Mouse (Mus musculus) lung, embryonic 16.5 days (tissue): ENCODE measurements around the gene Galns. TPM values are rescaled to one million over a fixed set of nuclear protein-coding genes. Genes with fewer than 3 reads are reported as not detected.

Experiments
- ATAC-seq: fragments of 200-750 bp; cut with Nextera tagmentation; 2 replicates; pipeline ENCODE4 v1.8.0; 2017; ENCODE audit warnings: low read depth, mild to moderate bottlenecking, moderate library complexity
- H3K27ac ChIP-seq: fragments of 300-500 bp; sonication (generic); 2 replicates; pipeline ENCODE4 v1.5.1; 2014; ENCODE audit warnings: mild to moderate bottlenecking, control low read depth, low read length
- H3K27me3 ChIP-seq: fragments of 300-500 bp; sonication (generic); 2 replicates; pipeline ENCODE4 v1.6.1; 2014; ENCODE audit warnings: low read depth, low read length, mixed read lengths; ENCODE audit not compliant: control insufficient read depth, insufficient read depth
- H3K36me3 ChIP-seq: fragments of 300-500 bp; sonication (generic); 2 replicates; pipeline ENCODE4 v1.6.1; 2014; ENCODE audit warnings: low read length; ENCODE audit not compliant: control insufficient read depth, insufficient read depth
- H3K4me1 ChIP-seq: fragments of 300-500 bp; sonication (generic); replicated peaks from 2 replicates; pipeline ENCODE4 v1.6.1; 2014; ENCODE audit warnings: low read length, mixed read lengths; ENCODE audit not compliant: control insufficient read depth, insufficient read depth
- H3K4me2 ChIP-seq: fragments of 300-500 bp; sonication (generic); 2 replicates; pipeline ENCODE4 v1.6.1; 2014; ENCODE audit warnings: low read depth, low read length, control low read depth
- H3K4me3 ChIP-seq: fragments of 300-500 bp; sonication (generic); 2 replicates; pipeline ENCODE4 v1.5.1; 2014; ENCODE audit warnings: mild to moderate bottlenecking, low read length, control low read depth
- H3K9ac ChIP-seq: fragments of 300-500 bp; sonication (generic); 2 replicates; pipeline ENCODE4 v1.6.1; 2014; ENCODE audit warnings: low read length, control low read depth
- H3K9me3 ChIP-seq: fragments of 300-500 bp; sonication (generic); 2 replicates; pipeline ENCODE4 v1.6.1; 2016; ENCODE audit warnings: low read length; ENCODE audit not compliant: control insufficient read depth
- WGBS: fragments of 180-500 bp; shearing (Covaris S2); extraction: QIAGEN DNeasy Blood & Tissue Kit; methylation state at CpG from one replicate; pipeline ENCODE4 v1.1.7; 2014; 5-methylcytosine and 5-hydroxymethylcytosine counted together
- polyA plus RNA-seq: library from polyadenylated mRNA; unstranded; fragments of >200 nt; fragmentation: Nextera tagmentation; extraction: Ambion mirVana; gene quantifications from 2 replicates; pipeline ENCODE4 v1.2.1, GENCODE M21; 2015

Gene Galns
- polyA plus RNA-seq, 1 experiment from 2014 or later, result 15.0 TPM

DNA sequence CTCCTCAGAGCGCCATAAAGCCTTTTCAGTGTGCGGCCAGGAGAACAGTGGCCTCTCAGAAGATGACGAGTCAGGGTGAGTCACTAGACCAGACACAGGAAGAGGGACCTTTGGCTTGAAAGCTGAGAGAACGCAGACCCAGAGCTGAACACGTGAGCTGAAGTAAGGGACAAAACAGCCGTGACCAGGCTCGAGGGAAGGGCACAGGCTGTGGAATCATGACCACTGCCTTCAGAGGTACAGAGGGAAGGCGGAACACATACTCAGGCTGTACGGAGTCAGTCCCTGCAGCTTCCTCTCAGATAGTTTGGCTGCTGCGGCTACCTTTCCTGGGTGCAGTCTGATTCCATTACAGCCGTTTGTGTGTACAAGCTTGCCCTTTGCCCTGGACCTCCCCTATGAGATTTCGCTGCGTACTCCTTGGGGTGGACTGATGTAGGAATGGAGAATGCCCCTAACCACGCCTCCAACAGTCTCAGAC, 25.8 kb downstream of the Galns start:
- no peak overlapping the region for H3K4me2 ChIP-seq
- H3K9ac ChIP-seq, result no peak overlapping the region
- H3K4me3 ChIP-seq, result no peak overlapping the region
- H3K9me3 ChIP-seq, result no peaks in the 10 kb centered on the region
- H3K27me3 ChIP-seq, result no peaks in the 10 kb centered on the region
- no peaks in the 10 kb centered on the region for H3K36me3 ChIP-seq
- WGBS, result 31% methylated on average over 14 of the region's 14 CpGs
- no peak overlapping the region for H3K27ac ChIP-seq
- H3K4me1 ChIP-seq, result no peaks in the 10 kb centered on the region
- ATAC-seq, result no peak

DNA sequence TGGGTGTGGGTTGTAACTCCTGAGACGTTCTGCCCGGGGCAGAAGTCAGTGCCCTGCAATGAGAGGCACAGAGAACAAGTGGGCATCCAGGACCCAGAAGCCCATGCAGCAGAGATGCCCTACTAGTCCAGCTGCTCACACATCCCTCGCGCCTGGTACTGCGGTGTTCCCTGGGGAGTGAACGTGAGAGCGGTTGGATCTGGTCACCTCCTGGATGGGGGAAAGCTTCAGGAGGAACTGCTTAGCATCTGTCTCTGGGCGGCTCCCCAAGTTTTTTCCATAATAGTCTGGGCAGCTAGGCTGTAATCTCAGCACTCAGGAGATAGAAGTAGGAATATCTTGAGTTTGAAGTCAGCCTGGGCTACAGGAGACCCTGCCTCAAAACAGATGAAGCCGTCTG, 26.3 kb downstream of the Galns start:
- H3K9me3 ChIP-seq, result no peaks in the 10 kb centered on the region
- H3K4me2 ChIP-seq, result no peak overlapping the region
- no peak overlapping the region for H3K9ac ChIP-seq
- no peak overlapping the region for H3K27ac ChIP-seq
- 81% methylated on average over 9 of the region's 9 CpGs for WGBS
- no peaks in the 10 kb centered on the region for H3K27me3 ChIP-seq
- no peaks in the 10 kb centered on the region for H3K4me1 ChIP-seq
- no peaks in the 10 kb centered on the region for H3K36me3 ChIP-seq
- ATAC-seq, result no peak
- no peak overlapping the region for H3K4me3 ChIP-seq

DNA sequence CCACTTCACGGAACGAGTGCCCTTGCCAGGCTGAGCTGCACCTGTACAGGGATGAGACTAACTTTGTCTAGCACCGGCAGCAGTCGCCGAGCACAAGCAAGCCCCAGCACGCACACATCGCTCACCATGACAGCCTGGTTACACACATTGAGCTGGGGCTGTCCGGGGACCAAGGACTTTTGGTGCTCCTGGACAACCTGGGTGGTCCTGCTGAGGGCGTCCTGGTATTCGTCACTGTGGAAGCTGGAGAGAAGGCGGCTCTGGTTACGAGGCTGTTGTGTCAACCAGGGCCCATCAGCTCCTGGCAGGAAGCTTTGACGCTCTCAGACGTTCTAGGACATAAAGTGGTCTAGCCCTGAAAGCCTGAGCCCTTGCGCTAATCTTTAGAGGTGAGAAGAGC, 30.3 kb downstream of the Galns start:
- Histone ChIP-seq H3K27ac (no peak overlapping the region), H3K36me3 (no peaks in the 10 kb centered on the region), H3K4me1 (peaks cover 10% of the 10 kb centered on the region), H3K9me3 (no peaks in the 10 kb centered on the region), H3K4me3 (no peak overlapping the region), H3K27me3 (no peaks in the 10 kb centered on the region), H3K9ac (no peak overlapping the region), H3K4me2 (no peak overlapping the region)
- 19% methylated on average over 14 of the region's 15 CpGs for WGBS
- ATAC-seq, result no peak

DNA sequence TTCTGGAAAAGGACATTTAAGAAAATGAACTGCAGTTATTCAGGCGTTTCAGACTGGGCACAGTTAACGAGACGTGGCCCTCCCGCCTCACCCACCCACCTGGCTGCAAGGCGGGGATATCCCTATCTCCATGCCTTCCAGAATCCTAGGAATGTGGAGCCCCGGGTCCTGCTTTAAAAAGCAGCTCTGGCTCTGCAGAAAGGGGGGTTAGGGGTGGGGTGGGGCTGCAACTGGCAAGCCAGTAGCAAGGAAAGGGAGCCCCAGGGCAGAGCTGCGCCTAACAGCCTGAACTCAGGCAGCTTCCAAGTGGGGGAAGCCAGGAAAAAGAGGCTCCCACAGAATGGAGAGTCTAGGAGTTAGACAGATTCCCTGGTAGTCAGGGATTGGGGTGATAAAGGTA, 32.1 kb downstream of the Galns start:
- H3K36me3 ChIP-seq, result no peaks in the 10 kb centered on the region
- whole genome bisulfite sequencing, result 29% methylated on average over 7 of the region's 7 CpGs
- H3K9me3 ChIP-seq, result no peaks in the 10 kb centered on the region
- ATAC-seq, result peak; percentile 32
- no peak overlapping the region for H3K4me3 ChIP-seq
- H3K4me2 ChIP-seq, result no peak overlapping the region
- peaks cover 24% of the 10 kb centered on the region for H3K4me1 ChIP-seq
- no peaks in the 10 kb centered on the region for H3K27me3 ChIP-seq
- peak overlapping the region; percentile 36 for H3K27ac ChIP-seq
- H3K9ac ChIP-seq, result no peak overlapping the region

DNA sequence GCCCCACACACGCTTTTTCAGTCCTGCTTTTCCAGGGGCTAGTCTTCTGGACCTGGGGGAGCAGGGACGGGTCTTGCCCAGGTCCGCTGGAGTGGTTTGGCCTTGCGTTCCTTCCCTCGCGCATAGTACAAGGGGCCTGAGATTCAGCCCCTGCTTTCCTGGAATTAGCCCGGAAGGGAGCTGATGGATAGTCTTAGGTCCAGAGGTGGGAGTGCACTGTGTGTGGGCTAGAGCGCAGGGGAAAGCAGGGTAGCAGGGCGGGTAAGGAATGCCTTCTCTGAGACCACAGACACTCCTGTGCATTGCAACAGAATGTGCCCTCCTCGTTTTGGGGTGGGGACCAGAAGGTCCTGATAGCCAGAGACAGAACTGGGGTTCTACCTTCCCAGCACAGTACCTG, 34.1 kb downstream of the Galns start:
- Histone ChIP-seq H3K36me3 (peaks cover 5% of the 10 kb centered on the region), H3K9ac (peak overlapping the region; percentile 52), H3K9me3 (no peaks in the 10 kb centered on the region), H3K4me2 (peak overlapping the region; percentile 67), H3K27ac (peak overlapping the region; percentile 33; the same call in 1 of the 2 replicates), H3K4me1 (peaks cover 24% of the 10 kb centered on the region), H3K4me3 (peak overlapping the region; percentile 71), H3K27me3 (no peaks in the 10 kb centered on the region)
- ATAC-seq, result peak; percentile 18; the same call in 1 of the 2 replicates
- WGBS, result 25% methylated on average over 10 of the region's 10 CpGs

DNA sequence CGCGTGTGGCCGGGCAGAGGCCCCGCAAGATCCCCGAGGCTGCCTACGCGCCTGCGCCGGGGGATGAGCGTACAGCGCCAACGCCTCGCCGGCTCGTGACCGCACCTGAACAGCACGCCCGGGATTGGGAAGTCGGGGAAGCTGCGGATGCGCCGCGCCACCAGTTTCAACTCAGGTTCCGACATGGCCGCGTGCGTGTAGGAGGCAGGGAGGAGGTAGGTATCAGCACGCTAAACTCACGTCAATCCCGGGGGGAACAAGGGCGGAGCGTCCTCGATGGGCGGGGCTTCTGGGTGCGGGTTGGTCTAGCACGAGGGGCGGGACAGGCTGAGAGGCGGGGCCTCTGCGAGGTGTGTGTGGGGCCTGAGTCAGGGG, 34.6 kb downstream of the Galns start, which contains the start of gene Aprt:
Gene Aprt (minus strand): TSS at position 262 of the 375 bp plus-strand sequence.
- Histone ChIP-seq H3K9ac (peak within 1 kb of the TSS; percentile 85), H3K27ac (peak within 1 kb of the TSS; percentile 68), H3K36me3 (peaks cover 10% of the 10 kb centered on the region), H3K27me3 (no peaks in the 10 kb centered on the region), H3K4me1 (peaks cover 24% of the 10 kb centered on the region), H3K9me3 (no peaks in the 10 kb centered on the region), H3K4me2 (peak within 1 kb of the TSS; percentile 67), H3K4me3 (peak within 1 kb of the TSS; percentile 71)
- ATAC-seq, result peak; percentile 91
- under 1% methylated on average over 39 of the region's 39 CpGs for WGBS

DNA sequence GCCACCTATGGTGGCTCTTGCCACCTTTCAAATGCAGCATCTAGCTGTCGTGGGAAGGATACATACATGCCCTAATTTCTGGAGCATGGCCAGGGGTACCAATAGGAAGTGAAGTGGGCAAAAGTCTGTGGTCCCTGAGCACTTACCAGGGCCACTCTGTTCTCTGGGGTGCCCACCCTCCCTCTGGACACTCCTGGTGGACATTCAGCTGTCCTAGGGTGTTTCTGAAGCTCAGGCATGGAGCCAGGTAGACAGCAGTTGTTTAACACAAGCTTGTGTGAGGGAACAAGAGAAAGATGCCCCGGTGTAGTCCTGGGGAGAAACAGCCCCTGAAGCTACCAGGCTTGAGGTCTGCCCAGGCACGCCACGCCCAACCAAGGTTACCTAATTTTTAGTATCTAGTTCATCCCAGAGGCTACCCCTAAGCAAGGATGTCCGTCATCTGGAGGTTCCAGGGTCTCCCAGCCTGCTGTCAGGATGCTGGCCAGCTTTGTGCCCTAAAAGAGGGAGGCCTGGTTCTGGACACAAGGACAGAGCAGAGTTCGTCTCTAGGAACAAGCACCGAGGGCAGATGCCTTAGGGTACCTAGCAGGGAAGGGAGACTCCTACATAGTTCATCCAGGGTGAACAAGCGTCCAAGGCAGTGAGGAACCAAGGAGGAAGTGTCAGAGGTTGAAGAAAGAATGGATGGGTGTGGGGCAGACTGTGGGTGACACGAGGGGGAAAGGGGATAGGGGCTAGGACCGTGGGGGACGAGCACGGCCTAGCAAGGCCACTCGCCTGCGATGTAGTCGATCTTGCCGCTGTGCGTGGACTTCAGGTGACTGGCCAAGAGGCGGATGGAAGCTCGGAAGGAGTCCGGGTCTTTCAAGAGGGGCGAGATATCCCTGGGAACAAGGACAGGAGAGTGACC, 35.3 kb downstream of the Galns start:
- Histone ChIP-seq H3K4me2 (peak overlapping the region; percentile 67), H3K36me3 (peaks cover 16% of the 10 kb centered on the region), H3K4me1 (peaks cover 24% of the 10 kb centered on the region), H3K9me3 (no peaks in the 10 kb centered on the region), H3K9ac (peak overlapping the region; percentile 85), H3K27me3 (no peaks in the 10 kb centered on the region), H3K4me3 (peak overlapping the region; percentile 71), H3K27ac (peak overlapping the region; percentile 68)
- WGBS, result 12% methylated on average over 21 of the region's 21 CpGs
- peak; percentile 16 for ATAC-seq

DNA sequence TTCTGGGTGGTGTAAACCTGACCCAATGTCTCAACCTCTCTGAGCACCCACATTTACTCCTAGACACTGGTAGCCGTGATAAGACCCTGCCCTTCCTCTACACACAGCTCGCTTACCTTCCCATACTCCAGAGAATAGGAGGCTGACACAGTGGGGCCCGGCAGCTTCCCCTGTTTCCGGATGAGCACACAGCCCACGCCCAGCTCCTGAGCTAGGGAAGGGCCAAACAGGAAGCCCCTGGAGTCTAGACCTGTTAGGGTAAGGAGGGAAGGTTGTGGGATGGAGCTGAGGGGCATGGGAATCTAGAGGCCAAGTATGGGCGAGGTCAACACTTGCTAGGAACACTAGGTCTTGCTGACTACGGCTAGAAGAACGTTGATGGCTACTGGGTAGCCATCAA, 36.0 kb downstream of the Galns start:
- Histone ChIP-seq H3K9ac (no peak overlapping the region), H3K27me3 (no peaks in the 10 kb centered on the region), H3K4me1 (peaks cover 24% of the 10 kb centered on the region), H3K27ac (peak overlapping the region; percentile 3; the same call in 1 of the 2 replicates), H3K4me2 (peak overlapping the region; percentile 67), H3K4me3 (peak overlapping the region; percentile 71), H3K9me3 (no peaks in the 10 kb centered on the region), H3K36me3 (peaks cover 16% of the 10 kb centered on the region)
- no peak for ATAC-seq
- 50% methylated on average over 8 of the region's 8 CpGs for WGBS

DNA sequence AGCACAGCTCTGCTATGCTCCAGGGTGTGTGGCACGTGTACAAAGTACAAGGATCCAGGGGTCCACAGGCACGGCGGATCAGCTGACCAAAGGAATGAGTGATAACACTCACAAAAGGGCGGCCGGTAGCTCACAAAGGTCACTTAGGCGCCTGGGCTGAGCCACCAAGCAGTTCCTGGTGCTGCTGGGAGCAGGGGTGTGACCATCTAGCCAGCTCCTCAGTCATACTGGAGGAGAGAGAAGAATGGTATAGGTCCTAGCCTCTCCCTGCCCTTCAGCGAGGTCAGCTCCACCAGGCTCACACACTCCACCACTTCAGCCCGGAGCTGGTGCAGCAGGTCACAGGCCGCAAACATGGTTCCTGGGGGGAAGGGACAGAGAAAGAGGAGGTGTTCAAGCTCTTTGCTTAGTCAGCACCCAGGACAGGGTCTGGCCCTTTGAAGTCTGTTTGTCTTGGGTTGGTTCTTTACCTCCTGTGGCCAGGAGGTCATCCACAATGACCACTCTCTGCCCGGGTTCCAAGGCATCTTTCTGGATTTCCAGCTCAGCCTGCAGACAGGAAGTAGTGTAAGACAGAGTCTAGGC, 36.5 kb downstream of the Galns start:
- H3K4me1 ChIP-seq, result peaks cover 24% of the 10 kb centered on the region
- H3K9me3 ChIP-seq, result no peaks in the 10 kb centered on the region
- H3K4me3 ChIP-seq, result no peak overlapping the region
- no peak for ATAC-seq
- H3K27me3 ChIP-seq, result no peaks in the 10 kb centered on the region
- H3K9ac ChIP-seq, result no peak overlapping the region
- peak overlapping the region; percentile 67 for H3K4me2 ChIP-seq
- H3K36me3 ChIP-seq, result peaks cover 16% of the 10 kb centered on the region
- H3K27ac ChIP-seq, result peak overlapping the region; percentile 3; the same call in 1 of the 2 replicates
- WGBS, result 29% methylated on average over 10 of the region's 10 CpGs
